Mouse (Mus musculus): ENCODE results near the gene Trnp1. TPM values are rescaled to one million over a fixed set of nuclear protein-coding genes. Genes with fewer than 3 reads are reported as not detected.

Trnp1 gene
- polyA plus RNA-seq, 1 experiment = 4.5 TPM

- WGBS = 71% methylated on average over 8 of the region's 8 CpGs
- Histone ChIP-seq H3K4me3 (replicated peaks; ENCODE audit: extremely low read depth, low read depth, low read length) (no peak overlapping the region), H3K4me1 (ENCODE audit: control insufficient read depth, insufficient read depth, low read length) (no peaks in the 10 kb centered on the region; the same call in 1 of the 2 replicates)
- TF ChIP-seq POLR2A (IDR thresholded peaks at IDR 0.05; ENCODE audit: borderline replicate concordance, extremely low read depth, low read depth, low read length) (no peak), CTCF (IDR thresholded peaks at IDR 0.05; ENCODE audit: insufficient read depth, low read length) (no peak)
- DNase-seq = no peak
These were observed 49.5 kb downstream of the Trnp1 start for GRCm38 (mm10) chr4:133448708-133449388.

DNA sequence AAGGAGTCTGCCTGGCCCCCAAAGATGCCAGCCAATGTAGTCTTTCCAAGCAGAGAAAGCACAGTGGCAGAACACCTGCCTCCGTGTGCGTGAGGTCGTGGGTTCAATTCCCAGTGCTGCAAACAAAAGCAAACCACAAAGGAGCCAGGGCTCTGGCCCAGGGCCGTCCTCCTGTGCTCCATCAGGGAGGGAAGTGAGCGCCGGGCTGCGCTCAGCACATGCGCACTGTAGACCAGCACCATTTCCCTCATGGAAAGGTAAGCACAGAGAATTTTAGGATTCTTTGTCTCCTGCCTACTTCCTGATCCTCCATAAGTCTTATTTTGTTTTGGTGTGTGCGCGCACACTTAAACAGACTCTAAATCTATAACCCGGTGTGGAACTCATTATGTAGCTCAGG, 50.4 kb downstream of the Trnp1 start:
- TF ChIP-seq CTCF (IDR thresholded peaks at IDR 0.05; ENCODE audit: insufficient read depth, low read length) (no peak), POLR2A (IDR thresholded peaks at IDR 0.05; ENCODE audit: borderline replicate concordance, extremely low read depth, low read depth, low read length) (no peak)
- WGBS = 87% methylated on average over 11 of the region's 11 CpGs
- Histone ChIP-seq H3K4me3 (replicated peaks; ENCODE audit: extremely low read depth, low read depth, low read length) (no peak overlapping the region), H3K4me1 (ENCODE audit: control insufficient read depth, insufficient read depth, low read length) (no peaks in the 10 kb centered on the region; the same call in 1 of the 2 replicates)
- no peak for DNase-seq

DNA sequence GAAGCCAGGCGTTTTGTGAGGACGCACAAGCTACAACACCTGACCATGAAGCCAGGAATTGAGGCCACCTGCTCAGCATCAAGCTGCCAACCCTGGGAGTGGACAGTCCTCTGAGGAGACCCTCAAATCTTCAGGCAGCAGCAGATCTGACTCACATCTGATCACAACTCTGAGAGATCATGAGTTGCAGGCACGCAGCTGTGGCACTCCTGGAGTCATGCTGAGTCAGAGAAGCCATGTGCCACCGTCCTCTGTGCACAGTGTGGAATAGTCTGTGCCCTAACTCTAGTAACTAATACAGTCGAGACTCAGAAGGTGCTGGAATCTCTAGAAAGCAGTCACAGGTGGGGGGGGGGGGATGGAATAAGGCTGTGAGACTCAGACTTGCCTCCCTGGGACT, 51.0 kb downstream of the Trnp1 start:
- Histone ChIP-seq H3K4me3 (replicated peaks; ENCODE audit: extremely low read depth, low read depth, low read length) (no peak overlapping the region), H3K4me1 (ENCODE audit: control insufficient read depth, insufficient read depth, low read length) (no peaks in the 10 kb centered on the region; the same call in 1 of the 2 replicates)
- no peak for DNase-seq
- TF ChIP-seq CTCF (IDR thresholded peaks at IDR 0.05; ENCODE audit: insufficient read depth, low read length) (no peak), POLR2A (IDR thresholded peaks at IDR 0.05; ENCODE audit: borderline replicate concordance, extremely low read depth, low read depth, low read length) (no peak)
- WGBS = 61% methylated on average over 5 of the region's 5 CpGs

GRCm38 (mm10) chr4:133445727-133446126, 52.6 kb downstream of the Trnp1 start:
- 86% methylated on average over 5 of the region's 5 CpGs for WGBS
- DNase-seq = no peak
- Histone ChIP-seq H3K4me3 (replicated peaks; ENCODE audit: extremely low read depth, low read depth, low read length) (no peak overlapping the region), H3K4me1 (ENCODE audit: control insufficient read depth, insufficient read depth, low read length) (no peaks in the 10 kb centered on the region; the same call in 1 of the 2 replicates)
- TF ChIP-seq CTCF (IDR thresholded peaks at IDR 0.05; ENCODE audit: insufficient read depth, low read length) = no peak
- no peak for TF ChIP-seq POLR2A (IDR thresholded peaks at IDR 0.05; ENCODE audit: borderline replicate concordance, extremely low read depth, low read depth, low read length)

GRCm38 (mm10) chr4:133443085-133443484, 55.3 kb downstream of the Trnp1 start:
- H3K4me3 ChIP-seq (replicated peaks; ENCODE audit: extremely low read depth, low read depth, low read length) = no peak overlapping the region
- no peak for DNase-seq
- H3K4me1 ChIP-seq (ENCODE audit: control insufficient read depth, insufficient read depth, low read length) = no peaks in the 10 kb centered on the region; the same call in 1 of the 2 replicates
- 68% methylated on average over 5 of the region's 5 CpGs for WGBS
- no peak for TF ChIP-seq CTCF (IDR thresholded peaks at IDR 0.05; ENCODE audit: insufficient read depth, low read length)
- TF ChIP-seq POLR2A (IDR thresholded peaks at IDR 0.05; ENCODE audit: borderline replicate concordance, extremely low read depth, low read depth, low read length) = no peak

DNA sequence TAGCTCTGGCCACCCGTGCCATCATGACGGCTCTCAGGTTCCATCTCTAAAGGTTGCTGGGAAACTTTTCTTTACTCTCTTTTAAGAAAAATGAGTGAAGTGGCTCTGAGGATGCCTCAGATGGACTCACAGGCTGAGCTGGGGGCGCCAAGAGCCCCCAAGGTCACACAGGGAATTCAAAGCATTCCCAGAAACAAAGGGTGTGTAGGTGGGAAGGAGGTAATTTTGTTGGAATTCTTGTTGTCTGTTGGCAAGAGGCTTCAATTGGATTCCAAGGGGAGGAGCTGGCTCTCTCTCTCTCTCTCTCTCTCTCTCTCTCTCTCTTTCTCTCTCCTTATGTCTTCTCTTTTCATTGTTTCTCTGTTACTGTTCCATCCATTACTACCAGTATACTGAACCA, 56.2 kb downstream of the Trnp1 start:
- no peaks in the 10 kb centered on the region; the same call in 1 of the 2 replicates for H3K4me1 ChIP-seq (ENCODE audit: control insufficient read depth, insufficient read depth, low read length)
- H3K4me3 ChIP-seq (replicated peaks; ENCODE audit: extremely low read depth, low read depth, low read length) = no peak overlapping the region
- no peak for DNase-seq
- WGBS = 71% methylated on average over 3 of the region's 3 CpGs
- TF ChIP-seq POLR2A (IDR thresholded peaks at IDR 0.05; ENCODE audit: borderline replicate concordance, extremely low read depth, low read depth, low read length) = no peak
- no peak for TF ChIP-seq CTCF (IDR thresholded peaks at IDR 0.05; ENCODE audit: insufficient read depth, low read length)

Other genes with a start within 250 kb of the Trnp1 start
- gene Sytl1, start 235.4 kb downstream of the Trnp1 start, polyA plus RNA-seq (2012; rRNA removed) = 7.4 and 23.0 TPM in 2 replicates
- gene Tmem222, start 220.8 kb downstream of the Trnp1 start, polyA plus RNA-seq (2012; rRNA removed) = 58.1 and 71.6 TPM in 2 replicates
- 49.1 and 50.3 TPM in 2 replicates for gene Wdtc1, start 145.1 kb downstream of the Trnp1 start, polyA plus RNA-seq (2012; rRNA removed)
- gene Slc9a1, start 128.8 kb downstream of the Trnp1 start, polyA plus RNA-seq (2012; rRNA removed) = 39.9 and 40.4 TPM in 2 replicates
- gene Tent5b, start 18.4 kb downstream of the Trnp1 start, polyA plus RNA-seq (2012; rRNA removed) = 21.3 and 23.1 TPM in 2 replicates
- 19.0 and 22.2 TPM in 2 replicates for gene Kdf1, start 20.4 kb upstream of the Trnp1 start, polyA plus RNA-seq (2012; rRNA removed)
- gene Nudc, start 47.4 kb upstream of the Trnp1 start, polyA plus RNA-seq (2012; rRNA removed) = 52.4 and 60.4 TPM in 2 replicates
- gene Nr0b2, start 54.8 kb upstream of the Trnp1 start, polyA plus RNA-seq (2012; rRNA removed) = 0.36 and 0.54 TPM in 2 replicates
- gene Gpatch3, start 76.2 kb upstream of the Trnp1 start, polyA plus RNA-seq (2012; rRNA removed) = 5.0 and 5.2 TPM in 2 replicates
- 40.8 and 43.3 TPM in 2 replicates for gene Gpn2, start 85.8 kb upstream of the Trnp1 start, polyA plus RNA-seq (2012; rRNA removed)
- 13.0 and 107 TPM in 2 replicates for gene Sfn, start 103.6 kb upstream of the Trnp1 start, polyA plus RNA-seq (2012; rRNA removed)
- 79.1 and 85.6 TPM in 2 replicates for gene Zdhhc18, start 151.6 kb upstream of the Trnp1 start, polyA plus RNA-seq (2012; rRNA removed)
- gene Pigv, start 174.1 kb upstream of the Trnp1 start, polyA plus RNA-seq (2012; rRNA removed) = 13.6 and 15.9 TPM in 2 replicates